Mouse (Mus musculus): ENCODE results near the gene G6pc2.

Gene G6pc2

GRCm38 (mm10) chr2:69210773-69211172 is at the start of gene G6pc2:
TSS of gene G6pc2 (plus strand) at chr2:69211073.
- DNase-seq (ENCODE audit: low spot score): no peak

DNA sequence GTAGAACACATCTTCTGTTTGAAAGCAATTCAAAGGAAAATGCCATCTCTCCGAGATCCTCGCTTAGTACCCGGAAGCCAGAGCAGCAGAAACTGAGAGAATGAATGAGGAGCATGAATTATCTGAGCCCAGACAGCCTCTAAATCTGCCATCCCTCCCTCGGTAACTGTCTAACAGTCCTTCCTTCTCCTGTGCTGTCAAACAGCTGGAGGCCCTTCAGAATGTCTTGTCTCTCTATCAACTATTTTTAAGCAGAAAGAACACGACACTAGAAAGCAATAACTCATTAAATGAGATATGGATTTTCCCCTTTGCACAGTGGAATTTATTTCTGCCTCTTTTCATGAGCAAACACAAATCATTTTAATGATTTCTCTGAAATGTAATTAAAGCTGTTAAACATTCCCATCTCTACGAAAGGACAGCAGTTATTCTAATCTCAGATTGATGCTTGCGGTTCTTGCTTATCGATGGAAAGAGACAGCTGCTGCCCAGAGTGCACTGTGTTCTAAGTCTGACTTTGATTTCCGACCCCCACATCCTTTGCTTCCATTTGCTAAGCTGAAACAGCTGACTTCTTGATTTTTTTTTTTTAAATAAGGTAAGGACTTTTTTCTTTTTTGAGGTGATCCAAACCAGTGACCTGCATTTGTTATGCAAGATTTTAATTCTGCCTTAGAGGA is 40.3 kb upstream of the G6pc2 start:
- DNase-seq (ENCODE audit: low spot score): no peak

DNA sequence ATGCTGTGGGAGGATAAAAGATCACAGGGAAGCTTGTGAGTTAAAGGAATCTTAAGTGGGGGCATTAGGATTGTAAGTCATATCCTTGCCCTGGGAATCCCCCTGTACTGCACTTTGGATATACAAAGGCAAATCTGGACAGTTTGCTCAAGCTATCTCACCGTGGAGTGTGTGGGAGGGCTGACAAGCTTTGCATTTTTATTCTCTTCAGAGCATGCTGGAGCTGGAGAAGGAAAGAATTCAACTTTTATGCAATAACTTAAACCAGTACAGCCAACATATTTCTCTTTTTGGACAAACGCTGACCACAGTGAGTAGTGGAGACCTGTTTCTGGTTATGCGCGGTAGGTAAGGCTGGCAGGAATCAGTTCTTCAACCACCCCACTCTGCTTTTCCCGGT is 35.6 kb upstream of the G6pc2 start:
- no peak for DNase-seq (ENCODE audit: low spot score)

DNA sequence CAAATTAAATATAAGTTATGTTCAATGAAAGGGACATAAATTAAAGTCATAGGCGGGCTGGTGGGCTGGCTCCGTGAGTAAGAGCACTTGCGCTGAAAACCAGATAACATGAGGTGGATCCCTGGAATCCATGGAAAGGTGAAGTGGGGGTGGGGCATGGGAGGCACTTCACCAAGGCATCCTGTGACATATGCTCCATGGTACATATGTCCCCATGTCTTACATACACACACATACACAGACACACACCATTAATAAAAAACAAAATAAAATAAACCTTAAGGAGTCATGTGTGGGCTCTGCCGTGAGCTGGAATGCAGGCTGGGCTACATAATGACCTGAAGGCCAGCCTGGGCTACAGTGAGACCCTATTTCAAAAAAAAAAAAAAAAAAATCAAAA is 31.2 kb upstream of the G6pc2 start:
- no peak for DNase-seq (ENCODE audit: low spot score)

- DNase-seq (ENCODE audit: low spot score): no peak
Observed at GRCm38 (mm10) chr2:69187990-69188389, 22.9 kb upstream of the G6pc2 start.

DNA sequence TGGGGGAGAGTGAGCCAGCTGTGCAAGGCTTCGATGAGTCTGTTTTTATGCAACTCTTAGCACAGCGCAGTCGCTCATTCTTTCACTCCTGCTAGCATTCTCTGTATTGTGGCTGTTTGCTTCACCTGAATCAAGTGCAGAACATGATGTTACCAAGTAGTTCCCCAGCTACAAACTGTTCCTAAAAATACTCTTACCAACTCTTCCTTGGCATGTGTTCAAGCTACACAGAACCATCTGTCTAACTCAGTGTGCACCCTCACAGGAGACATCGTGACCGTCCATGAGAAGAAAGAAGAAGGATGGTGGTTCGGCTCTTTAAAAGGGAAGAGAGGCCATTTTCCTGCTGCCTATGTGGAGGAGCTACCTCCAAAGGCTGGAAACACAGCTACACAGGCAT is 22.1 kb upstream of the G6pc2 start:
- DNase-seq (ENCODE audit: low spot score): no peak

- DNase-seq (ENCODE audit: low spot score): no peak
Observed at GRCm38 (mm10) chr2:69189222-69189621, 21.7 kb upstream of the G6pc2 start.

DNA sequence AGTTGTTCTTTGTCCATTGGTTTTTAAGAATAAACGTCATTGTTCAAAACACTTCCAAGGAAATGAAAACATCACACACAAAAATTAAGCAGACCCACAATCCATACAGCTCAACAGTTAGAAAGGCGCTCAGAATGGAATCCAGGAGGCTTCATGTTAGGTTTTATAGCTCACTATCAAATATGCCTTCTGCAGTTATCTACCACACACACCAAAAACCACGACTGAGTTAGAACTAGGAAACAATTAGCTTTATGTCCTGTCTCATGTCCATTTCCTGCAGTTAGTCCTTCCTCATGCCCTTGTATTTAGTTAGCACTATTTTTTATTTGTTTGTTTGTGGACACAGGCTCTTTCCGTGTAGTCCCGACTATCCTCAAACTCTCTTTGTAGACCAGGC is 19.8 kb upstream of the G6pc2 start:
- no peak for DNase-seq (ENCODE audit: low spot score)

DNA sequence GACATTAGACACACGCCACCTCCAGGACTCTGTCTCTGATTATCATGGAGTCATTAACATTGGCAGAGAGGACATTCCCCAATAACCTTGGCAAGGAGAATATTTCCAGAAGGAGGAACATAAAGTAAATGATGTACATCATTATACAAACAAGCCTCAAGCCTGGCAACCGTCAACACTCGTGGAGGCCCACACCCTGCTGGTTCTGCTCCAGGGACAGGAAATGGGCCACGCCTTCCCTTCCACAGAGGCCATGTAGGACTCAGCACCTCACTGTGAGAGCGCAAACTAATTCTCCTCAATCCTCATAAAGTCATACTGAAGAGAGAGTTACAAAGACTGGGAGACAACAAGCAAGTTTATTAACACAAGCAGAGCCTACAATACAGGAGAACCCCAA is 17.3 kb upstream of the G6pc2 start:
- no peak for DNase-seq (ENCODE audit: low spot score)

GRCm38 (mm10) chr2:69205185-69205584 is 5.7 kb upstream of the G6pc2 start:
- peak; percentile 74 for DNase-seq (ENCODE audit: low spot score)

GRCm38 (mm10) chr2:69205791-69206351 is 5.0 kb upstream of the G6pc2 start, which contains the start of gene Spc25:
TSS of gene Spc25 (minus strand) at chr2:69206194.
- peak; percentile 96 for DNase-seq (ENCODE audit: low spot score)

DNA sequence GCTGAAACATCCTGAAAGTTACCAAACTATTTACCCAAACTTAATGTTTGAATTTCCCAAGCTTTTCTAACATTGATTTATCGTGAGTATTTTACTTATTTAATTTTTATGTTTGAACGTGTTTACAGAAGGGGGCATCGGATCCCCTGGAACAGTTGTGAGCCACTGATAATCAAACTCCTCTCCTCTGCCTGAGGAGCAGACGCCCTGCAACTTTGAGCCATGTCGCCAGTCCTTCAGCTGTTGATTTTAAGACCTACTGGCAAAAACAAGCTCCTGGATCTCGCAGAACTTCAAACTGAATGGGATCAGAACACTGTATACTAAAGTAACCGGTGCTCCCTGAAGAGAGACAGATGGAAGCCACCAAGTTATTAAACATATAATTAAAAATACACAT is 4.3 kb upstream of the G6pc2 start:
- DNase-seq (ENCODE audit: low spot score): no peak

DNA sequence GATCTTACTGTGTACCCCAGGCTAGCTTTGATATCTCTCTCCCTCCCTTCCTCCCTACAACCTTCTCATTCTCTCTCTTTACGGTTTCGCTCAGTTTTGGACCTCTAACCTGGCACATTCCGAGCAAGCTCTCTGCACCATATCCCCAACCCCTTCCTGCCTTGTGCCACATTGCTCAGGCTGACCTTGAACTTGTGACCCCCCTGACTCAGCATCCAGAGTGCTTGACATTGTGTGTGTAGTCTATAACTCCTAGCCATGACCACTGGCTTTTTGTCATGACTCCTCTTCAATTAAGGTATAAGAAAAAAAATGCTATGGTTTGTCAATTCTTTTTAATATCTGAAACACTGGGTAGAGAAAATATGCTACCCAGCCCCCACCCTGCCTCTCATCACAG is 1.2 kb upstream of the G6pc2 start:
- no peak for DNase-seq (ENCODE audit: low spot score)

GRCm38 (mm10) chr2:69212652-69213051 is 1.8 kb downstream of the G6pc2 start:
- no peak for DNase-seq (ENCODE audit: low spot score)

DNA sequence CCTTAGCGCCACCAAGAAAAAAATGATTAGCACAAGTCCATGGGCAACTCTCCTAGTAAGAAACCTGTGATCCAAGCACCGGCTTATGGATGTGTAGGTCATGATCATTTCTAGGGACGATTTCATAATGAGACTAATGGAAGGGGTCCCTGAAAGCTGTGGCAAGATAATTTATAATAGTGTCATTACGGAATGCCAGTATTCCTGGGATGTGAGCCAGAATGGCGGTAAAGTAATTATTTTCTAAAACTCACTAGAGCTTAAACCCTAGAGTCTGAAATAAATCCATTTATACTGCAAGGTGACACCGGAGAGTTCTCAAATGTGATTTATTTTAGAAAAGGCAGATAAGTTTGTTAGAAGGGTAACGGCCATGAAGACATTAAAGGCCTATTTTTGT is 4.4 kb downstream of the G6pc2 start:
- no peak for DNase-seq (ENCODE audit: low spot score)

DNA sequence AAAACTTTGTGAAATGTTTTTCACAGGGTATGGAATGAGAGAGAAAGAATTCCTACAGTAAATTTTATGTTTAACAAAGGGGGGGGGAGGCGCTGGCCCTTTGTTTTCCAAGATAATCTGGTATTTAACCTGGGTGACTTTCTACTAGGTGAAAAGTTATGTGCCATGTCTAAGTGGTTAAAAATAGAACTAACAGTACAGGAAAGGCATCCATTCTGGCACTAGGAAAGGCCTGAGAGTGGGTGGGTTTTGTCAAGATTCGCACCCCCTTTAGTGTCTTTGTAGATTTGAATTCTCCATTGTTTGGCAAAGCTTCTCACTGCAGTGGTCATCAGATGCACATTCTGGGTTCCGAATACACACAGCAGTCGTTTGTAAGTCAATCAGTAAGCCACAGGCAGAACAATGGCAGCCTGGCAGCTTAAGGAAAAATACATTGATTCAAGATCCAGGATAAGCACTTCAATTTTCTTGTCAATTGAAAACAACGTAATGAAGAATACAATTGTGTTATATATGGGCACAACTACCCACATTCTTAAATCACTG is 11.1 kb downstream of the G6pc2 start:
- no peak for DNase-seq (ENCODE audit: low spot score)

DNA sequence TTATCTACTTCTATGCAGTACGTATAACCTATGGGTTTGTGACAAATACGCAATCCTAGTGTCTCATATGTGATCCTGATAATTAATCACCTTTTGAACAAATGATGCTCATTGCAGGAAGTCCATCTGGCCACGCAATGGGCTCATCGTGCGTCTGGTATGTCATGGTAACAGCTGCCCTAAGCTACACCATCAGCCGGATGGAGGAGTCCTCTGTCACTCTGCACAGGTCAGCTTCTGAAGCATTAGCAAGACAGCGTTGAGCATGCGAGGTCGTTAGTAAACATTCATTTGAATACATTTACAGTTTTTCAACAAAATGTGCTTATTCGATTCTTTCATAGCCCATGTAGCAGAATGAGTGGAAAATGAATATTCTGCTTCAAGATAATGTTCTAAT is 11.9 kb downstream of the G6pc2 start:
- DNase-seq (ENCODE audit: low spot score): no peak

GRCm38 (mm10) chr2:69224724-69225123 is 13.9 kb downstream of the G6pc2 start:
- DNase-seq (ENCODE audit: low spot score): no peak

DNA sequence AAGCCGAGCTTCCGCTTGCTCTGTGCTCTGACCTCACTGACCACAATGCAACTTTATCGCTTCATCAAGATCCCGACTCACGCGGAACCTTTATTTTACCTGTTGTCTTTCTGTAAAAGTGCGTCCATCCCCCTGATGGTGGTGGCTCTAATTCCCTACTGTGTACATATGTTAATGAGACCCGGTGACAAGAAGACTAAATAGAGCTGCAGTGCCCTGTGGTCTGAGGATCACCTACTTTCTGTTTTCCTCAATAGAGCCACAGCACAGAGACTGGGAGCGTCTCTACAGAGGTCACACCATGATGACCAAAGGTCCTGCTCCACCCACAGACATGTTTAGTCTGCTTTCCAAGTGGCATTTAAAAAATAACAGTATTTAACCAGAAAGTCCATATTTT is 16.0 kb downstream of the G6pc2 start:
- DNase-seq (ENCODE audit: low spot score): no peak

DNA sequence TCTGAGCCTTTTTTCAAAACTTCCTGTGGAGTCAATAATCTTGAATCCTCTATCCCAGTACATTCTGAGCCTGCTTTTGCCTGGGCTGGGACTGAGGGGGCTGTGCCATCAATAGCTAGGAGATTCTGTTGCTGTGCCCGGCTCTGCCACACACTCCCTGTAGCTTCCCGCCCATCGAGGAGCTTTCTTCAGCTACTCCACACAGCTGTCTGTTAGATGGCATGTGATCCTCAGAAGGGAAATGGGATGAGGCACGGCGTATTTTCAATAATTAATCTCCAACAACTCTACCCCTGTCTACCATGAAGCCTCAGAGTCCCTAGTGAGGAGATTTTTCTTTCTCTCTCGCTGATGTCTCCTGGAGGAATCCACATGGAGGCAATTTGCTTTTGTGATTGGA is 17.8 kb downstream of the G6pc2 start:
- no peak for DNase-seq (ENCODE audit: low spot score)

GRCm38 (mm10) chr2:69230137-69230536 is 19.3 kb downstream of the G6pc2 start:
- DNase-seq (ENCODE audit: low spot score): no peak

GRCm38 (mm10) chr2:69232101-69232500 is 21.2 kb downstream of the G6pc2 start:
- no peak for DNase-seq (ENCODE audit: low spot score)

DNA sequence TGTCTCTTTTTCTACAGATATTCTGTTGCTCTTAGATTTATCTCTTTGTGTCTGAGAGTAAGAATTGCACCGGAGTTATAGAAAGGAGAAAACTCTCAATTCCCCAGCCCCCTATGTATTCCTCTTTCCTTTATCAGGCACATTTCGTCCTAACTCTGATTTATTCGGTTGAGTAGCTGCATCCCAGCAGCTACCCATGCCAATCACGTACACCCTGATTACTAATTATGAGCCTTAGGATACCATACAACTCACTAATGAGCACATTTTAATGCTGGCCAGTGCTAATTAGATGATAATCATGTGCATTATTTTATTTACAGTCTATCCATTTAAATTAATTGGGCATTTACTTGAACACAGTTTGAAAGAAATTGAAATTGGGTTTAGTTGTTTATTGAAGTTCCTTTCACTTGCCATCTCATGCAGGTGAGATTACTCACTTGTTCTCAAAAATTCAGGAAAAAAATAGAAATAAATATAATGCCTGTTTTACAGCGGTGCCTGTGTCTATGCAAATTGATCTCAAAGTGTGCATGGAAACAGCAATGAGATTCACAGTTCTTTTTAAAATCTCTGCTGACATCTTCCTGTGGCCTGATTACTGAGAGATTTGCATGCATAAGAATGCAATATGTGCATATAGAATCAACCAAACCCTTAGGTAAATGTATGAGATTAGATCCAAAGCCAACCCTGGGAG is 24.3 kb downstream of the G6pc2 start:
- no peak for DNase-seq (ENCODE audit: low spot score)

All from yolk sac, embryonic 10.5 days (tissue).